14 mouse cellular contexts compared by ENCODE assay signal in genomic region chr7:73830581-73830980, GRCm38 (mm10).
"Had no signal": no experiment of that assay in that cellular context is flagged by ENCODE, and none has a peak within 500 bp of the region (broad histone marks: within the 10 kb centered on the region; RNA-seq: fewer than 3 reads in every experiment).

No protein-coding gene starts in this region.

- ATAC-seq: midbrain, embryonic 16.5 days had no signal

- DNase-seq: lung, adult 18-20 months; lung, embryonic 14.5 days; lung, postnatal 10 days; lung, postnatal 4 days; midbrain, embryonic 14.5 days; retina, postnatal 1 day; right cerebral cortex, adult 18-20 months; right cerebral cortex, postnatal 25 days; right cerebral cortex, postnatal 4 days; spleen, adult 18-20 months; thymus, adult 18-20 months; thymus, postnatal 14 days; thymus, postnatal 36 days had no signal
